Mouse (Mus musculus) c-Kit-positive CD71-positive TER-119-positive erythroid progenitor cells, embryonic 14.5 days (primary cell): Measurements from ENCODE around the gene Olfr424.

ENCODE experiments used
- DNase-seq: peaks from one replicate; pipeline ENCODE4 v3.0.0-alpha.2; 2013; ENCODE audit warnings: low spot score

The Olfr424 gene

DNA sequence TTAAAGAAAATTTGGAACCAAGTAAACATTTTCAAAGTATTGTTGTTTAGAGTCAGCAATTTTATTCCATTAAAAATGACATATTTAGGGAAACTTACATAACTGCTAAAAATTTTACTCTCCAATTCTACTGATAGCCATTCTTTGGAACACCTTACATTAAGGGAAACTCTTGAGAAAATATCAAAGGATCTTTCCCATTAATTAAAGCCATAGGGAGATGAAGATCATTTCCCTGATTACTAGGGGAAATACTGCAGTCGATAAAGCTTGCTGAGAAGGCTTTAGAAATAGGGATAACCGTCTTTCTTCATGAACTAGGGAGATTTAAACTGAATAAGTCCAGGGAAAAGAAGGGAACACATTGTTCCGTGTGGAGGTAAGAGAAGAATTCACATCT lies at the start of gene Olfr424:
Gene Olfr424 (plus strand): TSS at position 301 of the 400 bp plus-strand sequence.
- no peak for DNase-seq

DNA sequence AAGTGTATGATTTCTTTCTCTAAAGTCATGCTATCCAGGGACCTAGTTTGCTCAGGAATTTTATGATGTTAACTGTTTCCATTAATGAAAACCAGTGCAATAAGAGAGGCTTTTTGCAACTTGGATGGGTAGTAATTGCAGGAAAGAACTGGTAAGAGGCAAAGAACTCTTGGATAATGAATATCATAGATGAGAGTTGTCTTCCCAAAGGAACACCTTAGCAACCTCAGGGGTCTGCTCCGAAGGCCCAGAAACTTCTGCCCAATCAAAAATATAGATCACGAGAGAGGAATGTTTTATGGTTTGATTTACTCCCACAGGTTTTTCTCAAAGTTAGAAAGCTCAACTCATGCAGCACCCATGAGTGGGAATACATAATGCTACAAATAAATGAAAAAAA lies 47.3 kb upstream of the Olfr424 start, which contains the start of gene Olfr429:
Gene Olfr429 (plus strand): TSS at position 301 of the 400 bp plus-strand sequence.
- DNase-seq: no peak

DNA sequence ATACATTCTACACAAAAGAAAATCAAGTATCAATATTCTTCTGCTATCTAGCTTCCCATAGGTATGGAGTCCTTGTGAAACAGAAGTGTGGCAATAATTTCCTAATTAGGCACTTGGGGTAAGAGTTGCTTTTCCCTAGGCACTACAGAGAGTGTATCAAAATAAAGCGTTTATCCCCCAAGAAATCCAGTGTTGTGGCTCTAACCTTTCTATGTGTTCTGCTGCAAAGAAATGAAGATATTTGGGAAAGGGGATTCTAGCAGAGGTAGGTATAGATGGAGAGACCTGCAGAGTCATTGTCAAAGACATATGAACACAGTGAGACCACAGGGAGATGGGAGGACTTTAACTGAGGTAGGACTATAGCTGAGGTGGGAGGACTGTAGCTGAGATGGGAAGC lies 34.7 kb upstream of the Olfr424 start, which contains the start of gene Olfr427:
Gene Olfr427 (plus strand): TSS at position 301 of the 400 bp plus-strand sequence.
- DNase-seq: no peak

DNA sequence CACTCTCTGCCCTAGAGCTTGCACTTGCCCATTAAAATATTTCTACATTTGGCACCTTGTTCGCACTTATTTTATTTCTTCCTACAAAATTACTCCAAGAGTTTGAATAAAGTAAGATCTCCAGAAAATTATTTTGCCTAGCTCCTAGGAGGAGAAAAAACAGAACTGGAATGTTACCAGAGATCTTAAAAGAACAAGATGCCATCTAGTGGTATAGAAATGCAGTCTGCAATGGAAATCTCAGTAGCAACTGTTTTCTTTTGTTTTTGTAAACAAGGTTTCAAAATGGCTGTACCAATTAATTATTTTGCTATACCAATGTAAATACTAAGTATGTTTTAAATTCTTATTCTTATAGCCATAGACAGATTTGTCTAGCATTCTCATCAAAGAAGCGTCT lies 27.6 kb upstream of the Olfr424 start:
- no peak for DNase-seq

DNA sequence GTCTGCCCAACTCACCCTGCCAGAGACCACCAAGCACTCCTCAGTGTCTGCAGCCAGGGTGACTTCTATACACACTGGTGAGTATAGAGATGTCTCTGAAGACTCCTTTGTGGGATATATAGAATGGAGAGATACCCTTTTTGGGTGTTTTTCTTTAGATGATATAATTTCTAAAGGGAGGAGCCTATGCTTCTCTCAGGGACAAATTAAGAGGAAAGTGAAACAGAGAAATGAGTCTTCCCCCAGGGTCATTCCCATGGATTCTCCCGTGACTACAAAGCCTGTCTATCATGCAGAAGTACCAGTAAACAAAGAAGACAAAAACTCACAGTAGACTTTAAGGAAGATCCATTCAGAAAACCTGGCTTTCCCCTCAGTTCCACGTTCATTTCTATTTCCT lies 10.3 kb upstream of the Olfr424 start, which contains the start of gene Olfr231:
Gene Olfr231 (minus strand): TSS at position 101 of the 400 bp plus-strand sequence.
- no peak for DNase-seq

DNA sequence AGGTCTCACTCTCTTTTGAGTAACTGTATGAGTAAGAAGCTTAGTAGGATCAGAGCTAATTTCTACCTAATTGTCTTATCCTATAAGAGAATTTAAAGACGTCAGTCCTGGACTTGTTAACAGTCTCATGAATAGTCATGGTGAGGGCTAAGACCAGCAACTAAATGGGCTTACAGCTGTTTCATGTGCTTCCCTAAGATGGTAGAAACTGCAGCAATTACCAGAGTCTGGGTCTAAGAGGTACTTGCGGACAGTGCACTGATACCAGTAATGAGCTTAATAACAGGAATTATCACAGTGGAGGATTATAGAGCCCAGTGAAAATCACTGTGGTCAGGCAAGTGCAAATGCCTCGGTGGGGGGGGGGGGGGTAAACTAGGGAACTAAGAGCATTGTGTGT lies 682 bp downstream of the Olfr424 start:
- DNase-seq: no peak

DNA sequence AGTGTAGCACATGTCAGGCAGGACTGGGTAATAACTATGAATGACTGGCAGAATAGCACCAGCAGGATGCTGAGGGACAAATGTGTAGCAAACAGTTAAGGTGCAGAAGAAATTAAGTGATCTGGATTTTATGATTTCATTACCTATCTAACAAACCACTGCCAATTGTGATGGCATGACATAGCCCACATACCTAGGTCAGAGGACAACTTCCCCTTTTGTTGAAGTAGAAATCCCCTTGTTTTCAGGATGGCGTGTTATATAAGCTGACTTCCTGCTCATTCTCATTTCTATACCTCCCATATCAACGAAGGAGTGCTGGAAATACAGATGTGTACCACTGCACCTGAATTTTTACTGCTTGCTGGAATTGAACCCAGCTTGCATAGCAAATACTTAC lies 10.1 kb downstream of the Olfr424 start:
- DNase-seq: no peak

DNA sequence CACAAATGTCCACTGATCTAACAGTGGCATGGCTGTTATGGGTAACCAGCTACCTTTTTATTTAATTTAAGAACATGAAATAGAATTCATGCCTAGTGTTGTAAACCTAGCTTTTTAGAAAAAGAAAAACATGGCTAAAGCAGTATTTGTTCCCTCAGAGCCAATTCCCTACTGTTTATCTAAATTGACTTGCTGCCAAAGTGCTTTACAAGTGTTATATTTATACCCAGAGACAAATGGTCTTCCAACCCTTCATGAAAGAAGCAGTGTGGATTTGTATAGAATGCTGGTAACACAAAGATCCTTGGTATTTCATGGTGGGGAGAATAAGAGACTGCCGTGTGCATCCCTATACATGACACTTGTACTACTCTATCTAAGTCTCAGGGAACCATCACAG lies 15.4 kb downstream of the Olfr424 start:
- DNase-seq: no peak

DNA sequence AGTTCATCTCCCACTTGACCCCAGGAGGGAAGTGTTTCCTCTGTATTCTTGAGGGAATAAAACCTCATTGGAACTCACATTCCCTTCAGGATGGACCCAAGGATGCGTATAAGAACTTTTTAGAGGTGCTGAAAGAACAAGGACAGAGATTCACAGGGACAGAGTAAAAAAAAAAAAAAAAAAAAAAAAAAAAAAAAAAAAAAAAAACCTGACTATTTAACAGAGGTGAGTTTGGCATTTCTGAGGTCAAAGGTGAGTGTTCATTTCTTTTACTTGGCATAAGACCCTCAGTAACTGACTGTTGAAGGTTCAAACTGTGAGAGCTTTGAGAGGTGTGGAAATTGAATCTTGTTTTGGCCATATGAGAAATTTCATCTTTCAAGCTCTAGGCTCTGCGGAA lies 18.0 kb downstream of the Olfr424 start:
- no peak for DNase-seq

DNA sequence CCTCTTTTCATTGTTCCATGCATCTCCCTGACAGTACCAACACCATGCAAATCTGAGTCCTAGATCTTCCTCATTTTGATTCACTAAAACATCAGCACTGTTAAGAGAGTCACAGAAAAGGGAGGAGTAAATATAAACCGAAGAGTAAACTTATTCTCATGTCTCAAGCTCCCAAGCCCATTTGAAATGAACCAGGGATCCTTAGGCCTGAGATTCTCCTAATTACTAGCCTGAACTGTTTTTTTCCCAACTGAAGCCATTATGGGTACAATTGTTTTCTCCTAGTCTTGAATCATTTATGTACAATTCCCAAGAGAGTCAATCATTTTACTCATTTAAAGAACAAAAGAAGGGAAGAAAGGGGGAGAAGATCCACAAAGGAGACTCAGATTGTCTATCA lies 24.0 kb downstream of the Olfr424 start, which contains the start of gene Olfr420:
Gene Olfr420 (plus strand): TSS at position 301 of the 400 bp plus-strand sequence.
- DNase-seq: no peak

DNA sequence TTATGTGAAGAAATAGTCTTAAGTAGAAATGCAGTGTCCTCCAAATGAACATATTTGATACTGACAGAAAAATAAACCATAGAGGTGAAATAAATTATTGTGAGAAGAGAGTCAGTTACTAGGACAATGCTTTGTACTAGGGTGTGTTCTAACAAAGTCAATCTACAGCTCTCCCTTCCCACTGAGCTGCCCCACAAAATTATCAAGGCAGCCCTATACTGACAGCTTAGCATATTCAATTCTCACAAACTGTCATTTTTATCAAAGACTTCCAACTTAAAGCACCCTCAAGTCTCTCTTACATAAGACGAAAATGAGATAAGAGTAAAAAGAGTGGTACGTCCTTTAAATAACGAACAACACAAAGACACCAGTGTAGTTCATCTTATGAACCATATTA lies 26.3 kb downstream of the Olfr424 start:
- no peak for DNase-seq

DNA sequence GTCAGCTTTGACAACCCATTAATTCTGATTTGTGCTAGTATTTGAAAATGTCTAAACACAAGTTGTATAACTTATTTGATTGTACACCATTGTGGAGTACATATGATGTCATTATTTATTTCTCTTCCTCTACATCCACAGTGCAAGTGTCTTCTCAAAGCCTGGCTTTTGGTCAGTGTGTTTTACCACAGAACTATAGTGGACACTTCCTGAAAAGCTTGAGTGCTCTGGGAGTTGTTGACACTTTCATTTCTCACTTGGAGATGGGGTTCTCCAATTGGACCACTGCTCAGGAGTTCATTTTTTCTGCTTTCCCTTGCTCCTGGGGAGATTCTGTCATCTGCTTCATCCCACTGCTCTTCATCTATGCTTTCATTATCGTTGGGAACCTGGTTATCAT lies 27.2 kb downstream of the Olfr424 start:
- no peak for DNase-seq

DNA sequence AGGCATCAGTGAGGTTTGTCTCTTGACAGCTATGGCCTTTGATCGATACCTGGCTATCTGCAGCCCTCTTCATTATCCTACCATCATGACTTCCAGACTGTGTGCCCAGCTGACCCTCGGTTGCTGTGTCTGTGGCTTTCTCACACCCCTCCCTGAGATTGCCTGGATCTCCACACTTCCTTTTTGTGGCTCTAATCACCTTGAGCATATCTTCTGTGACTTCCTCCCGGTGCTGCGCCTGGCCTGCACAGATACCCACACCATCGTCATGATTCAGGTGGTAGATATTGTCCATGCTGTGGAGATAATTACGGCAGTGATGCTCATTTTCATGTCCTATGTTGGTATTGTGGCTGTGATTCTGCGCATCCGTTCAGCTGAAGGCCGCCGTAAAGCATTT lies 27.8 kb downstream of the Olfr424 start:
- no peak for DNase-seq

DNA sequence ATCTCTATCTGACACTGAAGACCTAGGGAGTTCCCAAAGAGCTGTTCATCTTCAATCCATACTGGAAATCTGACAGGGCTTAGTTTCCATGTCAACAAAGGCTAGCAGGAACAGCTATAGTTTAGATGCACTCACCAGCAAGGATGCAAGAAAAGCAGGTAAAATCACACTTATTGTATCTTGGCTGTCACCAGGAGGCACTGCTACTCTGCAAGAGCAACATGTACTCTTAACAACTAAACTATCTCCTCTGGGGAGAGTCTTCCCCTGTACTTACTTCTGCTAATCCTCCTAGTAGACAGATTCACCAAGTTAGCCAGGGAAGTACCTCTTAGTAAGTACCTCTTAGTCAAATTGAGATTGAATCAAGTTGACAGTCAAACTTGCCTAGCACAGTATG lies 37.7 kb downstream of the Olfr424 start:
- DNase-seq: peak; percentile 75

DNA sequence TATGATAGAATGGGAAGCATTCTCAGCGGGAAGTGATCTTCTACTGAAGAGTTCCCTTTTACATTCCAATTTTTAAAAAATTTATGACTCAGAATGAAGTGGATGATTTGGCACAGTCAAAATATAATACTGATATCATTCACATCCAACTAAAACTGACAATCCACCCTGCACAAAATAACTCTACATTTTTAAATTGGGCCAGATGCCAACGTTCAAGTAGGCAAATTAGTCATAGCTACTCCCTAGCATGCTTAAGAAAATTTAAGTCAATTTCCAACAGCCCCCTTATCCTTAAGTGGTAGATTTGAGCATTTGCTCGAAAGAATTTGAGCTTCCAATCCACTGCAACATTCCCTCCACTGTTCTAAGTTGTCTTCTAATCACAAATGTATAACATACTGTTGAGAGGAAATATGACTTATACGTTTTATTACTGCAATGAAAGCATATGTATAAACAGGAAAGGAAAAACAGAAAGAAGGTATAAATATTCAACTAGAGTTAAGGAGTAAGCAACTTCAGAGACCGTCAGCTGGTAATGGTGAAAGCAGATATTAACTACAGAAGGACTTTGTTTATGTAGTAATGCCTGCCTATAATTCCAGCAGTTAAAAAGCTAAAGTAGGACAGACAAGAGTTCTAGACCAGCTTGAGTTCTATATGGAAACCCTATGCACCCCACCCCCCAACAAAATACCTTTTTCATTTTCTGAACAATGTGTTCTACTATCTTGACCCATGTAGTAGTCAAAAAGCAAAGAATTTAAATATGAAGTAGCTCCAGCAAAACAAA lies 39.6 kb downstream of the Olfr424 start:
- no peak for DNase-seq

DNA sequence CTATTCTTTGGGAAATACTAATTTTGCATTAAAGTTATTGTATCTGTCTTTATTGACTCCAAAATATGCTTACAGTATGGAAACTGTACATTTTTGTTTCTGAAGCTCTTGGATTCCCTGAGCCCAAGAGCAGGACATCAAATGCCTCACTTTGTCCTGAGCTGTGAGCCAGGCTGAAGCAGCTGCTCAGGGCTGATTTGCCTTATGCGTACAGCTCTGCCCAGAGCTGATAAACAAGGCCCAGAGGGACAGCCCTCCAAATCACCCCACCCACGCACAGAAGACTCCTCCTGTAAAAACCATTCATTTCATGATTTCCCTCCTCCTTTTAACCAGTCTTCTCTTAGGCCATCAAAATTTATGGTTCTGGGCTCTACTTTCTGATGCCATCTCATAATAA lies 40.2 kb downstream of the Olfr424 start:
- DNase-seq: peak; percentile 89

DNA sequence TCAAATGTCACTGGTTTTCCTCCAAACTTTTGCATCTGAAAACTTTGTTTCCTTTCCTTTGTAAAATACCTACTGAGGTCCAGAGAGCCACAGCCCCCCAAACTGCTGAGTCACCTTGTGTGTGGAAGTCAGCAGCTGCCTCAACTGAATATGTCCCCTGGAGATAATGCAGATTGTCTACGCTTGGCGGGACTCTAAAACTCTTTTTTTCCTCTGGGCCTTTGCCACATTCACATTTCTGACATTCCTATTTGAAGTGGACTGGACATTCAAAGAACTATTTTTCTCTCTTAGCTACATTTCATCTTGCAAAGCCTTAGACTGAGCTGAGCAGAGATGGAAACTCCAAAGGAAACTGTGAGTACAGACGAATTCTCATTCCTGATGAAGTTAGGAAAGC lies 41.3 kb downstream of the Olfr424 start, which contains the start of gene Spta1:
Gene Spta1 (plus strand): TSS at position 172 of the 400 bp plus-strand sequence.
- peak; percentile 91 for DNase-seq
